Mouse (Mus musculus) spleen, adult 18-20 months (tissue): ENCODE data around the gene C1ql2.

ENCODE experiments used
- DNase-seq, 2 experiments: peaks; one replicate each; pipeline ENCODE4 v3.0.0; 2022; ENCODE audit warnings: mixed read lengths in 2 of 2

C1ql2 gene

GRCm38 (mm10) chr1:120340419-120341171 lies at the start of gene C1ql2:
Gene C1ql2 (plus strand): TSS chr1:120340582.
- no peak for DNase-seq

DNA sequence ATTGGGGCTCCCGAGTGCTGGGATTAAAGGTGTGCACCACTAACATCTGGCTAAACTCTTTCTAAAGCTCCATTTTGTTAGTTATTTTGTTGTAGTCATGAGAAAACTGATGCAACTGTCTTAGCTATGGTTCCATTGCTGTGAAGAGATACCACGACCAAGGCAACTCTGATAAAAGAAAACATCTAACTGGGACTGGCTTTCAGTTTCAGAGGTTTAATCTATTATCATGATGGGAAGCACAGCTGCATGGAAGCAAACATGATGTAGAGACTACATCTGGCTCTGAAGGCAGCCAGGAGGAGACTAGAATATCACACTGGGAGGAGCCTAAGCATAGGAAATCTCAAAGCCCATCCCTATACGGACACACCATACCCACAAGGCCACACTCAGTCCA lies 48.7 kb upstream of the C1ql2 start:
- DNase-seq: no peak

DNA sequence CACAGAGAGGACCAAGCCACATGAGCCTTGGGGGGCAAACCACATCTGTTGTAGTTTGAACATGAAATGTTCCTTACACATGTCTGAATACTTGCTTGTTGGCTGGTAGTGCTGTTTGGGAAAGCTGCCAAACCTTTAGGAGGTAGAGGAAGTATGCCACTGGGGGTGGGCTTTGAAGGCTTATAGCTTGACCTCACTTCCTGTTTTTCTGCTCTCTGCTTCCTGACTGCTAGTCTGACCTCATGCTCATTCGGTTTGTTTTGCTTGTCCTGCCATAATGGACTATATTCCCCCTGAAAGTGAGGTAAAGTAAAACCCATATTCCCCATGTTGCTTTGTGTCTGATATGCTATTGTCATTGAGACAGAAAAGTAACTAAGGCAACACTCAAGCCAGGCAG lies 46.6 kb upstream of the C1ql2 start:
- DNase-seq: no peak

DNA sequence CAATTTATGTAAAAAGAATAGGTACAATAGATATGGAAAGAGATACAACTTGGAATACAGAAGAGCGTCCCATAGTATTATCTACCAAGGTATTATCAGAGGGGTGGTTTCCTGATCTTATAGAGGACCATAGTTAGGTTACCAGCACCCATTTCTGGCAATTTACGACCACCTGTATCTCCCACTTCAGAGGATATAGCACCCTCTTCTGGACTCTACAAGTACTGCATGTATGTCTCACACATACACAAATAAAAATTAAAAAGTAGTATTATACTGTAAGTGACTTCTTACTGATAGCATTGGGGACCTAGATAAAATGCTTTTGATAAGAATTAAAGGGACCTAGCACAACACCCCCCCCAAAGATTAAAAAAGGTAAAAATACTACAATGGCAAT lies 43.4 kb upstream of the C1ql2 start:
- DNase-seq: no peak

DNA sequence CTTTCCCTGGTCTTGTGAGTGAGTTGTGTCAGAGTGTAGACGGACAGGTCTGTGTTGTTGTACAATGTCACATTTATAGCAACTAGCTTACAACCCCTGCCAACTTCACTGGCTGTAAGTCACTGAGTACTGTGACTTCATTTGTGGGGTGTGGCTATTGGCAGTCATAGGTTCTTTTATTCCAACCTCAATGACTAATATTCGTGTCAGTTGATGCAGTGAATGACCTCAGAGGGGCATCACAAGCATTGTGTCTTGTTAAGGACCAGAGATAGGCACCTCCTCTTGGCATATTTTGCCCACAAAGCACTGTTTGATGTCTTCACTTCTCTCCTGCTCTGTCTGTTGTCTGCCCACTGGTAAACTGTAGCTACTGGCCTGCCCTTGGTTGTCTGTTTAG lies 34.6 kb upstream of the C1ql2 start:
- DNase-seq: no peak

DNA sequence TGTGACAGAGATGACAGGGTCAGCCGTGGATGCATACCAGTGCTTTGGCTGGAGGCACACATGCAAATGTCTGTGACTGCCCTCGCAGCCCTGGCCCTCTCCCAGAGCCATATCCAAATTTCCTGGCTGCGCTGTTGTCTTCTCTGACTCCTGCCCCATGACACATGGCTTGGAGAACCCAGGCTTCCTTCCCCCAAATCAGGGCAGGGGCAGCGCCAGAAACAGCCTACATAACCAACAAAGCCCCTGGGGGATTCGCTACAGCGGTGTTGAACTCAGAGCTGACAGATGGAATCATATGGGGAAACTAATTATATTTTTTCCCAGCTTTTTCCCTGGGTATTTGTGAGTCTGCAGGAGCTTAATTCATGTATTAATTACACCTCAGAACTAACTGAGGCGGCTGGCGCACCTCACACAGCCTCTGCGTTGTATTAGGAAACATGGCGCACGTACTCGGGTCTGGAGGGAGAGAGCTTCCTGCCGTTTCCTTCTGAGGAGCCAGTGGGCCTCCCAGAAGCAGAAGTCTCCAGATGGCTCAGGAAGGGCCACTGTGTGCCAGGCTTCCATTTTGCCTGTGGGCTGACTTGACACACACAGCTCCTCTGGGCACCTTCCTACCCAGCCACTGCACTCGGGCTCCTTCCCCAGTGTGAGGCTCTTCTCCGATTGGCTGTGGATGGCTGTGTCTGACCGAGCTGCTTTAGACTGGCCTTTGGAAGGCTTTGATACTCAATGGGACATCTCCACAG lies 18.9 kb upstream of the C1ql2 start:
- DNase-seq: no peak

DNA sequence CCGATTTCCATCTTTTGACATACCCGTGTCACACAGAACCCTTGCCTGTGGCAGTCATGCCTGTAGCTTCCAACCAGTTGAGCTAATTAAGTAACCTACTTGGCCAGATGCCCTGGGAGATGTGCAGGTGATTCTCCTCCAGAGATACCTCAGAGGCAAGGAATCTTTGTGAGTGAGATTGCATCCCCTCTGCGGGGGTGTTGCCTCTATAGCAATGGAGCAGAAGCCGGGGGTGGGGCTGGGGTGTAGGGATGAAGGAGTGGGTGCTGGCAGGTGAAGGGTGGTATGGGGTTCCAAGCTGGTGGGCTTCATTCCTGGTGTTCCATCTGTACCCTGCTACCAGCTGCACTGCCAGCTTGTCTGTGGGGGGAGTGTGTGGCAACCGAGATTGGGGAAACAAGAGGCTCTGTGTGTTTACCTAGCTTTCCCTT lies 17.2 kb upstream of the C1ql2 start:
- no peak for DNase-seq

GRCm38 (mm10) chr1:120327714-120328113 lies 12.7 kb upstream of the C1ql2 start:
- peak in 1 of 2 experiments; percentile 48 for DNase-seq

DNA sequence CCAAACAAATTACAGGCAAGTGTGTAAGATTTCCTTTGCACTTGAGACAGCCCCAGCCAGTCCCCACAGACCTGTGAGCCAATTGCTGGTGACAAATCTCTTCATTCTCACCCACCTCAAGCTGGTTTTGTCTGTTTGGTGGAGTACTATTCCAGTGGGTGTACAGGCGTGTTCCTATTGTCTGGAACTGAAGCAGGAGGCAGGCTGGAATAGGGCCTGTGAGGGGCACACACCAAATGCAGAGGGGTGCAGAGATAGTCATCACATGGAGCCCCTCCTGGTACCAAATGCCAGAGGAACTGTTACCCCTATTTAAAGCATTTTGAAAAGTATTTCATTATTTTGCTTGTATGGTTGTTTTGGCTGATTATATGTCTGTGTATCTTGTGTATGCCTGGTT lies 12.2 kb upstream of the C1ql2 start:
- DNase-seq: no peak

DNA sequence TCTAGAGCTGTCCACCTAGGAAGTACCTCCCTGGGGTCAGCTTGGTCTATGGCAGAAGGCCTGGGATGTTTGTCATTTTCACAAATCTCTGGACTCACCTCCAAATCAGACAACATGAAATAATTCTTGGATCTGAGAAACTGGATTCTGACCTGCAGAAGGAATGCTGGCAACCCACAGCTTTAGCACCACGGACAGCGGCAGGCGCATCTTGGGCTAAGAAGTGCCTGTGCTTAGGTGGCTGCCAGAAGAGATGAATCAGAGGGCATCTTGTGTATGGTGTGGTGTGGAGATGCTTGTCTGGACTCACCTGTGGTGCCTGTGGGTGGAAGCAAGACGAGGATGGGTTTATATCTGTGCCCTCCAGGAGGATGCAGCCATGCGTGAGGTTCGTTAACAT lies 8.5 kb upstream of the C1ql2 start:
- DNase-seq: no peak

GRCm38 (mm10) chr1:120337970-120338369 lies 2.4 kb upstream of the C1ql2 start:
- no peak for DNase-seq

DNA sequence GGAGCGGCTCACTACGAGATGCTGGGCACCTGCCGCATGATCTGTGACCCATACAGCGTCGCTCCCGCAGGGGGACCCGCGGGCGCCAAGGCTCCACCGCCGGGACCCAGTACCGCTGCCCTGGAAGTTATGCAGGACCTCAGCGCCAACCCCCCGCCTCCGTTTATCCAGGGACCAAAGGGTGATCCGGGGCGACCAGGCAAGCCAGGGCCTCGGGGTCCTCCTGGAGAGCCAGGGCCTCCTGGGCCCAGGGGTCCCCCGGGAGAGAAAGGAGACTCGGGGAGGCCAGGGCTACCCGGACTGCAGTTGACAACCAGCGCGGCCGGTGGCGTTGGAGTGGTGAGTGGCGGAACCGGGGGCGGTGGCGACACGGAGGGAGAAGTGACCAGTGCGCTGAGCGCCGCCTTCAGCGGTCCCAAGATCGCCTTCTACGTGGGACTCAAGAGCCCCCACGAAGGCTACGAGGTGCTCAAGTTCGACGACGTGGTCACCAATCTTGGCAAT lies 842 bp downstream of the C1ql2 start:
- no peak for DNase-seq

DNA sequence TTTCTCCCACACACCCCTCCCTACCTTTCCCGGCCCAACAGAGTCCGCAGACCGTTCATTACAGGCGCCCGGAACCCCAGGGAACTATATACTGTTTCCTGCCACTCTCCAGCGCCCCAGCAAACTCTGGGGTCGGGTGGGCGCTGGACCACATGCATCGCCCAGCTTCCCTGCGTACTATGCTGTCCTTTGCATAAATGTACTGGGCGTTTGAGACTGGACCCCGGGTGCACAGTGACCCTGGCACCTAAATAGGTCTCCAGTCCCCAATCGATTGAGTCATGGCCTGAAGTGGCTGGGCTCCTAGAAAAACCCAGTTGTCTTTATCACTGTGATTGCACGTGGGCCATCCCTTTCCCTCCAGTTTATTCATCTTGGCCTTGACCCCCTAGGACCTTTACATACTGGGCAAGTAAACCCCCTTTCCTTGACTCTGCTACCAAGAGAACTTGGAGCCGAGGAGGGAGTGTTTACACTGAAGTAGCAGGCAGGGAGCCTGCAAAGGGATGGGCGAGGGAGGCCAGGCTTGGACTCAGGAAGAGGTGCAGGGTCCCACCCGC lies 1.5 kb downstream of the C1ql2 start:
- no peak for DNase-seq

DNA sequence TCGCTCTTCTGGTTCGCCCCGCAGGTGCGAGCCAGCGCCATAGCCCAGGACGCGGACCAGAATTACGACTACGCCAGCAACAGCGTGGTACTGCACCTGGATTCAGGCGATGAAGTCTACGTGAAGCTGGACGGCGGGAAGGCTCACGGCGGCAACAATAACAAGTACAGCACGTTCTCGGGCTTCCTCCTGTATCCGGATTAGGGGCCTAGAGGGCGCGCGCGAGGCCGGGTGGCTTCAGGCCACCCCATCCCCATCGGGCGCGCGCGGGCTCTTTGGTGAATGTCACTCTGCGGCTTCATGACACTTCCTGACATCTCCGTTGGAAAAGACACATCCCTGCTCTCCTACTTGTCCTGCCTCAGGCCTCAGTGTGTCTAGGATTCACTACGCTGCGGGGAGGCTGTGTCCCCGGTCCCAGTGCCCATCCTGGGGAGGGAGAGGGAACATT lies 2.0 kb downstream of the C1ql2 start:
- peak in 1 of 2 experiments; percentile 46 for DNase-seq

GRCm38 (mm10) chr1:120345001-120345400 lies 4.6 kb downstream of the C1ql2 start:
- DNase-seq: no peak

- DNase-seq: no peak
Observed at GRCm38 (mm10) chr1:120354387-120354786, 14.0 kb downstream of the C1ql2 start.

- DNase-seq: no peak
Observed at GRCm38 (mm10) chr1:120357371-120358274, 17.2 kb downstream of the C1ql2 start.

- DNase-seq: no peak
Observed at GRCm38 (mm10) chr1:120363638-120364037, 23.3 kb downstream of the C1ql2 start.

DNA sequence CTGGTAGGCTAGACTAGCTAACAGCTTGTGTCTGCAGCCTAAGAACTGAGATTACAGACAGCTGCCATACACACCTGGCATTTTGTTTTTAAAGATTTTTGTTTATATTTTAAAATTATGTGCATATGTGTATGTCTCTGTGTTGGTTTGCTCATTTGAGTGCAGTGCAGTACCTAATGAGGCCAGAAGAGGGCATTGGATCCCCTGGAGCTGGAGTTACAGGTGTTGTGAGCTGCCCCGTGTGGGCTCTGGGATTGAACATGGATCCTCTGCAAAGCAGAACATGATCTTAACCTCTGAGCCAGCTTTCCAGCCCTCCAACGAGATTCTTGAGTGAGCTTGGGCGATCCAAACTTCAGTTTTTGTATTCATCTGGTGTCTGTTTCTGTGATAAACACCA lies 27.8 kb downstream of the C1ql2 start:
- DNase-seq: no peak

DNA sequence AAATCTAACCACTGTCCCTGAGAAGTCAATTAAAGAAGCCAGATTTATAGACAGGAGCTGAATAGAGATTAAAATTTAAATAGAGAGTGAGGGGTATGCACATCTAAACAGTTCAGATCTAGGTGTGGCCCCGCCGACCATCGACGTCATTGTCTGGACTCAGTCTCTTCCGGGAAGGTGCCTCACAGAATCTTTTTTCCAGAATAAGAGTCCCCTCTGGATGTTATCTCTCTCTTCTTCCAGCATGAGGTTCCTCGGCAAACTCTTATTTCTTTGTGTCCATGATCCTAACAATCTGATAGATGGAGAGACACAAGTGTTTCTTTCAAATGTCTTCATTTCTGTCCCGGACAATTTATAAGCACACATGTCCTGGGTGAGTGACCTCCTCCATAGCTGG lies 33.7 kb downstream of the C1ql2 start:
- no peak for DNase-seq

DNA sequence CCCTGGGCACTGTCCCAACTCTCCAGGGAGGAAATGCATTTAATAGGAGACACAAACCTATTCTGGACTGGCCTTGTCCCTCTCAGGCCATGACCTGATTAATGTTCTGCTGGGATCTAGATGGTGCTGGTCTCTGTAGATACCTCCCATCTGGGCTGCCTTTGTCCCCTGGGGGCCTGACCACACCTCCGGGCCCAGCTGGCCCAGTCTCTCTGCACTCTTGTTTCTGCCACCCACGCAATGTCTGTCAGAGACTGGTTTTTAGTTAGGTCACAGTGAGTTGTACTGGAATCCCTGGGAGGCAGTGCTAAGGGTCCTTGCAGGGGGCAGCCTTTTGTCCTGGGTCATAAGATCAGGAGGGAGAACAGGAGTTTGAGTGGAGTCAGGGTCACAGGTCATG lies 34.5 kb downstream of the C1ql2 start:
- no peak for DNase-seq

DNA sequence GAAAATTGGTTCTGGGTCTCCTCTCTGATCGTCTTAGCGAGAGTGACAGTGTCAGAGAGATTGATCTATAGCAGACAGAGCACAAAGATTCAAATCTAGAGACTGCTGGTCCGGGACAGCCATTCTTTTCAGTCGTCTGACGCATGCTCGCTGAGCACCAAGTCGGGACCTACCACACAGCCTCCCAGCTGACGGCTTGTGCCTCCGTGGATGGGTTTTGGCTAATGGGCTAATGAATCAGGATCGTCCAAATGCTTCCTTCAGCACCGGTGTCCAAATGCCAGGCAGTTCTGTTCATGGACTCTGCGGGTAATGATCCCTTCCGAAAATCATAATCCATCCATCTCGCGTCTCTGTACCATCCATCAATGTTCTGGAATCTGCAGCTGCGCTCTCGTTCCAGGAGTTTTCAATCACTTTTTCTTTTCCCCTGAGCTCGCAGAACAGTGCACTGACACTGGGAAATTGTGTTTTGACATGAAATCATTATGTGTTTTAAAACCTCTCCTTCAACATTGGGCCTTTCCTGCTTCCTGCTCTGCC lies 44.7 kb downstream of the C1ql2 start:
- no peak for DNase-seq
